Mouse (Mus musculus) frontal cortex, adult (tissue): ENCODE data around the gene Fbxw5.
A peak's percentile ranks its signal among the peaks of the same experiment; 100 is the strongest.
"Not testable (repeated sequence)": the region's sequence is repeated elsewhere in the genome, so short reads cannot be mapped to it uniquely, and the experiment has no call there.

Experiments used
- ATAC-seq: cut with Nextera tagmentation; 2 replicates; pipeline ENCODE4 v1.9.2; 2017; ENCODE audit warnings: mild to moderate bottlenecking, moderate library complexity, mixed read lengths; ENCODE audit not compliant: low TSS enrichment

Fbxw5 gene

GRCm38 (mm10) chr2:25509912-25510311 lies 9.4 kb downstream of the Fbxw5 start:
- ATAC-seq: no peak

GRCm38 (mm10) chr2:25526510-25527302 lies 26.2 kb downstream of the Fbxw5 start:
- ATAC-seq: no peak

GRCm38 (mm10) chr2:25533707-25534106 lies 33.2 kb downstream of the Fbxw5 start:
- no peak for ATAC-seq

GRCm38 (mm10) chr2:25534178-25534865 lies 33.8 kb downstream of the Fbxw5 start:
- ATAC-seq: no peak

- ATAC-seq: no peak
Measured at GRCm38 (mm10) chr2:25534866-25535182, 34.3 kb downstream of the Fbxw5 start.

- no peak for ATAC-seq
Measured at GRCm38 (mm10) chr2:25536531-25536930, 36.0 kb downstream of the Fbxw5 start.

GRCm38 (mm10) chr2:25540541-25540948 lies 40.0 kb downstream of the Fbxw5 start:
- no peak for ATAC-seq

- ATAC-seq: no peak
Measured at GRCm38 (mm10) chr2:25541644-25542367, 41.3 kb downstream of the Fbxw5 start.

GRCm38 (mm10) chr2:25545996-25546810 lies 45.7 kb downstream of the Fbxw5 start:
- peak; percentile 11; the same call in 1 of the 2 replicates for ATAC-seq

- ATAC-seq: peak; percentile 100
Measured at GRCm38 (mm10) chr2:25546811-25547491, 46.4 kb downstream of the Fbxw5 start, which contains the start of gene Traf2. Gene Traf2 (minus strand): TSS chr2:25546940.

GRCm38 (mm10) chr2:25549021-25549991 lies 48.8 kb downstream of the Fbxw5 start:
- no peak for ATAC-seq

GRCm38 (mm10) chr2:25551186-25551585 lies 50.6 kb downstream of the Fbxw5 start:
- no peak for ATAC-seq

- not testable (repeated sequence) for ATAC-seq
Measured at GRCm38 (mm10) chr2:25553171-25553786, 52.7 kb downstream of the Fbxw5 start.
